Mouse (Mus musculus) limb, embryonic 15.5 days (tissue): ENCODE measurements around the gene Gm37419. TPM values are rescaled to one million over a fixed set of nuclear protein-coding genes. Genes with fewer than 3 reads are reported as not detected.

Experiments
- ATAC-seq: fragments of 200-750 bp; cut with Nextera tagmentation; 2 replicates; pipeline ENCODE4 v1.8.0; 2017; ENCODE audit warnings: low read depth, moderate TSS enrichment; ENCODE audit not compliant: insufficient number of reproducible peaks, low FRiP score, low TSS enrichment
- H3K27ac ChIP-seq: fragments of 300-500 bp; sonication (generic); 2 replicates; pipeline ENCODE4 v1.5.1; 2015; ENCODE audit warnings: moderate library complexity, mild to moderate bottlenecking, inconsistent platforms
- H3K27me3 ChIP-seq: fragments of 300-500 bp; sonication (generic); 2 replicates; pipeline ENCODE4 v1.6.1; 2015; ENCODE audit warnings: inconsistent platforms
- H3K36me3 ChIP-seq: fragments of 300-500 bp; sonication (generic); 2 replicates; pipeline ENCODE4 v1.6.1; 2015; ENCODE audit warnings: inconsistent platforms
- H3K4me1 ChIP-seq: fragments of 300-500 bp; sonication (generic); 2 replicates; pipeline ENCODE4 v1.6.1; 2015; ENCODE audit warnings: inconsistent platforms
- H3K4me2 ChIP-seq: fragments of 300-500 bp; sonication (generic); 2 replicates; pipeline ENCODE4 v1.6.1; 2015; ENCODE audit warnings: mild to moderate bottlenecking, inconsistent platforms
- H3K4me3 ChIP-seq: fragments of 300-500 bp; sonication (generic); 2 replicates; pipeline ENCODE4 v1.5.1; 2015; ENCODE audit warnings: mild to moderate bottlenecking, inconsistent platforms
- H3K9ac ChIP-seq: fragments of 300-500 bp; sonication (generic); 2 replicates; pipeline ENCODE4 v1.6.1; 2015; ENCODE audit warnings: inconsistent platforms
- H3K9me3 ChIP-seq: fragments of 300-500 bp; sonication (generic); 2 replicates; pipeline ENCODE4 v1.6.1; 2016; ENCODE audit warnings: inconsistent platforms
- WGBS: fragments of 180-500 bp; shearing (Covaris S2); methylation state at CpG from one replicate; pipeline ENCODE4 v1.1.7; 2015; 5-methylcytosine and 5-hydroxymethylcytosine counted together
- polyA plus RNA-seq: library from polyadenylated mRNA; unstranded; fragments of >200 nt; fragmentation: Nextera tagmentation; extraction: Ambion mirVana; gene quantifications from 2 replicates; pipeline ENCODE4 v1.2.1, GENCODE M21; 2015

Gm37419 gene
- polyA plus RNA-seq, 1 experiment from 2014 or later = not detected

GRCm38 (mm10) chr16:23980991-23981720 lies 7.1 kb upstream of the Gm37419 start:
- peak overlapping the region; percentile 8; the same call in 1 of the 2 replicates for H3K9ac ChIP-seq
- H3K4me1 ChIP-seq = peaks cover 48% of the 10 kb centered on the region
- peaks cover 4% of the 10 kb centered on the region; the same call in 1 of the 2 replicates for H3K36me3 ChIP-seq
- peak overlapping the region; percentile 76 for H3K4me2 ChIP-seq
- ATAC-seq = no peak
- no peaks in the 10 kb centered on the region for H3K9me3 ChIP-seq
- peaks cover 12% of the 10 kb centered on the region for H3K27me3 ChIP-seq
- WGBS = 3% methylated on average over 32 of the region's 32 CpGs
- H3K4me3 ChIP-seq = peak overlapping the region; percentile 40
- H3K27ac ChIP-seq = no peak overlapping the region

GRCm38 (mm10) chr16:23981925-23982851 lies 6.1 kb upstream of the Gm37419 start:
- Histone ChIP-seq H3K4me1 (peaks cover 55% of the 10 kb centered on the region), H3K27me3 (peaks cover 12% of the 10 kb centered on the region)

GRCm38 (mm10) chr16:23982891-23983588 lies 5.2 kb upstream of the Gm37419 start:
- Histone ChIP-seq H3K4me1 (peaks cover 55% of the 10 kb centered on the region), H3K27me3 (peaks cover 12% of the 10 kb centered on the region), H3K9me3 (no peaks in the 10 kb centered on the region), H3K4me2 (peak overlapping the region; percentile 76), H3K27ac (peak overlapping the region; percentile 66; the same call in 1 of the 2 replicates), H3K36me3 (no peaks in the 10 kb centered on the region), H3K4me3 (peak overlapping the region; percentile 40), H3K9ac (no peak overlapping the region)
- ATAC-seq = no peak
- WGBS = under 1% methylated on average over 33 of the region's 33 CpGs

More at GRCm38 (mm10) chr16:23981925-23982851, 6.1 kb upstream of the Gm37419 start:
- Histone ChIP-seq H3K4me3 (peak overlapping the region; percentile 40), H3K27ac (peak overlapping the region; percentile 66; the same call in 1 of the 2 replicates), H3K9me3 (no peaks in the 10 kb centered on the region), H3K36me3 (no peaks in the 10 kb centered on the region), H3K9ac (no peak overlapping the region), H3K4me2 (peak overlapping the region; percentile 76)
- ATAC-seq = peak; percentile 64
- 4% methylated on average over 28 of the region's 28 CpGs for WGBS

- WGBS = 1% methylated on average over 22 of the region's 22 CpGs
- Histone ChIP-seq H3K4me3 (peak overlapping the region; percentile 78), H3K36me3 (no peaks in the 10 kb centered on the region), H3K4me1 (peaks cover 55% of the 10 kb centered on the region), H3K9me3 (no peaks in the 10 kb centered on the region), H3K27me3 (peaks cover 12% of the 10 kb centered on the region), H3K9ac (no peak overlapping the region), H3K4me2 (peak overlapping the region; percentile 77), H3K27ac (no peak overlapping the region)
- ATAC-seq = peak; percentile 57; the same call in 1 of the 2 replicates
Observed at GRCm38 (mm10) chr16:23984183-23984582, 4.1 kb upstream of the Gm37419 start.

DNA sequence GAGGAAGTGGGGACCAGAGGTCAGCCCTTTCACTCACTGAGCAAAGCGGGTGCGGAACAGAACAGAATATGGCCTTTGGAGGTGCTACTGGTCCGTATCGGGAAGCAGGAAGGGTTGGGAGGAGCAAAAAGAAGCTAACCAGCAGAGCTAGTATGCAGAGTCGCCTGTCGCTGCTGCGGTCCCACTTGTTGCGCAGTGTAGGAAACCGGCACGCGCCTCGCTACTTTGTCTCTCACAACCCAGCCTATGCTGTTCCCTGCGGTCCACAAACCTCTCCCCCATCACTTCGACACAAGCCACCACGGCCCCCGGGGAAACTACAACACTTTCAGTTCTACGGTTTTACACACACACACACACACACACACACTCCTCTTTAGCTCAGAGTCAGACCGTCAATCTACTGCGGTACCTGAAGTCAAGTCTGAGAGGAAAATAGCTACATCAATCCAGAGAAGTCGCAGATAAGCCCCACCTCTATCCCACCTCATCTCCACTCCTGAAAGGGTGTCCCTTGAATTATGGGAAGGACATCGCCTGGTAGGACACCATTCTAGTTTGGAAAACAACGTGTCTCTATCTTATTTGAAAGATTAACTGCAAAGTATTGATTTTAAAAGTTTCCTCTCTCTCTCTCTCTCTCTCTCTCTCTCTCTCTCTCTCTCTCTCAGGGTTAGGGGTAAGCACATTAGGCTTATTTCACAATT lies 3.4 kb upstream of the Gm37419 start:
- Histone ChIP-seq H3K4me2 (peak overlapping the region; percentile 77), H3K36me3 (no peaks in the 10 kb centered on the region), H3K27me3 (peaks cover 9% of the 10 kb centered on the region), H3K4me1 (peaks cover 55% of the 10 kb centered on the region), H3K9me3 (no peaks in the 10 kb centered on the region), H3K9ac (peak overlapping the region; percentile 40), H3K27ac (peak overlapping the region; percentile 48; the same call in 1 of the 2 replicates), H3K4me3 (peak overlapping the region; percentile 78)
- WGBS = under 1% methylated on average over 22 of the region's 22 CpGs
- ATAC-seq = no peak

DNA sequence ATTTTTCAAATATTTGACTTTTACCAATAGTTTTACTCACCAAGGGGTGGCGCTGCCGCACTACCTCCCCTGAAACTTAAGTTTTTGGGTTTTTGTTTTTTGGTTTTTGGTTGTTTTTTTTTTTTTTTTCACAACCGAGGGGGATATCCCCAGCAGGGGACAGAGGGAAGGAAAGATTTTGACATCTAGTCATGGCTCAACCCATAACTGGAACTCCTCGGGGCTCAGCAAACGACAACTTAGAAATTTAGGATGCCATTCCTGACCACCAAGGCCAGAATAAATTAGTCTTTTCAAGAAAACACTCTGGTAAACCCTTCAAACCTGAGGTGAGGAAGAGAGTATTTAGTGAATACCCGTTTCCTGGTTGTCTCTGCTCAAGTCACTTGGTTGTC lies 2.8 kb upstream of the Gm37419 start:
- H3K27ac ChIP-seq = no peak overlapping the region; the same call in 1 of the 2 replicates
- H3K4me2 ChIP-seq = peak overlapping the region; percentile 77
- no peak for ATAC-seq
- H3K27me3 ChIP-seq = peaks cover 5% of the 10 kb centered on the region
- no peaks in the 10 kb centered on the region for H3K9me3 ChIP-seq
- no peak overlapping the region for H3K9ac ChIP-seq
- H3K36me3 ChIP-seq = no peaks in the 10 kb centered on the region
- peaks cover 54% of the 10 kb centered on the region for H3K4me1 ChIP-seq
- WGBS = under 1% methylated on average over 6 of the region's 6 CpGs
- peak overlapping the region; percentile 78 for H3K4me3 ChIP-seq

GRCm38 (mm10) chr16:23986176-23986575 lies 2.1 kb upstream of the Gm37419 start:
- peaks cover 49% of the 10 kb centered on the region for H3K4me1 ChIP-seq
- WGBS = 14% methylated on average over 3 of the region's 3 CpGs
- peak overlapping the region; percentile 82; the same call in 1 of the 2 replicates for H3K9ac ChIP-seq
- no peaks in the 10 kb centered on the region for H3K27me3 ChIP-seq
- peak overlapping the region; percentile 78 for H3K4me3 ChIP-seq
- H3K4me2 ChIP-seq = peak overlapping the region; percentile 77
- no peaks in the 10 kb centered on the region for H3K9me3 ChIP-seq
- no peak for ATAC-seq
- H3K27ac ChIP-seq = peak overlapping the region; percentile 35; the same call in 1 of the 2 replicates
- H3K36me3 ChIP-seq = no peaks in the 10 kb centered on the region

GRCm38 (mm10) chr16:23986871-23987270 lies 1.4 kb upstream of the Gm37419 start:
- no peaks in the 10 kb centered on the region for H3K9me3 ChIP-seq
- no peaks in the 10 kb centered on the region for H3K27me3 ChIP-seq
- ATAC-seq = no peak
- no peaks in the 10 kb centered on the region for H3K36me3 ChIP-seq
- peak overlapping the region; percentile 78 for H3K4me3 ChIP-seq
- peaks cover 47% of the 10 kb centered on the region for H3K4me1 ChIP-seq
- peak overlapping the region; percentile 35 for H3K27ac ChIP-seq
- under 1% methylated on average over 17 of the region's 17 CpGs for WGBS
- H3K9ac ChIP-seq = peak overlapping the region; percentile 82
- peak overlapping the region; percentile 77 for H3K4me2 ChIP-seq

GRCm38 (mm10) chr16:23987341-23988156 lies 733 bp upstream of the Gm37419 start:
- Histone ChIP-seq H3K9me3 (no peaks in the 10 kb centered on the region), H3K27ac (peak overlapping the region; percentile 100), H3K4me1 (peaks cover 44% of the 10 kb centered on the region), H3K9ac (peak overlapping the region; percentile 82), H3K4me3 (peak overlapping the region; percentile 78), H3K27me3 (no peaks in the 10 kb centered on the region), H3K36me3 (no peaks in the 10 kb centered on the region), H3K4me2 (peak overlapping the region; percentile 77)
- ATAC-seq = no peak
- under 1% methylated on average over 63 of the region's 64 CpGs for WGBS

DNA sequence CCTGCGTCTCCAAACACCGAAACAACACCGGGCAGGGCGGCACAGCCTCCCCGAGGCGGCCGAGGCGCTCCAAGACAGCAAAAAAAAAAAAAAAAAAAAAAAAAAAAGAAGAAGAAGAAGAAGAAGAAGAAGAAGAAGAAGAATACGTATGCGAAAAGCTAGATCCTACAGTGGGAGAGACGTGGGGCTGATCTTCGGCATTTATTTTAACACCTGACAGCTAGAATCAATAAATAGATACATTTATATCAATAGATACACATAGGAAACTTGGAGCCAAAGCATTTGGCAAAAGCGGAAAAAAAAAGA lies 171 bp upstream of the Gm37419 start:
- H3K9ac ChIP-seq = peak overlapping the region; percentile 82
- H3K4me1 ChIP-seq = peaks cover 40% of the 10 kb centered on the region
- H3K4me2 ChIP-seq = peak overlapping the region; percentile 77
- no peaks in the 10 kb centered on the region for H3K36me3 ChIP-seq
- no peaks in the 10 kb centered on the region for H3K27me3 ChIP-seq
- 0% methylated on average over 13 of the region's 13 CpGs for WGBS
- peak overlapping the region; percentile 100 for H3K27ac ChIP-seq
- H3K4me3 ChIP-seq = peak overlapping the region; percentile 78
- ATAC-seq = no peak
- no peaks in the 10 kb centered on the region for H3K9me3 ChIP-seq
